Mouse (Mus musculus) liver, embryonic 14.5 days (tissue): ENCODE results near the gene Chrna1. TPM values are rescaled to one million over a fixed set of nuclear protein-coding genes. Genes with fewer than 3 reads are reported as not detected.

Experiments
- ATAC-seq: fragments of 200-750 bp; cut with Nextera tagmentation; 2 replicates; pipeline ENCODE4 v1.8.0; 2017; ENCODE audit warnings: moderate number of reproducible peaks, mild to moderate bottlenecking, moderate library complexity; ENCODE audit not compliant: insufficient read depth
- DNase-seq, 3 experiments: peaks; one replicate each; pipeline ENCODE4 v3.0.0-alpha.2; 2012 to 2013; ENCODE audit warnings: low read depth in 3 of 3, low spot score in 3 of 3
- H3K27ac ChIP-seq: fragments of 300-500 bp; sonication (generic); 2 replicates; pipeline ENCODE4 v1.5.1; 2014; ENCODE audit warnings: moderate library complexity, mild to moderate bottlenecking, control low read depth, inconsistent platforms
- H3K27me3 ChIP-seq: fragments of 300-500 bp; sonication (generic); 2 replicates; pipeline ENCODE4 v1.6.1; 2014; ENCODE audit warnings: mild to moderate bottlenecking, low read length, moderate library complexity; ENCODE audit not compliant: control insufficient read depth, insufficient read depth
- H3K36me3 ChIP-seq: fragments of 300-500 bp; sonication (generic); replicated peaks from 2 replicates; pipeline ENCODE4 v1.6.1; 2014; ENCODE audit warnings: low read depth; ENCODE audit not compliant: control insufficient read depth, insufficient read depth
- H3K4me1 ChIP-seq, 2 experiments: fragments of 200-500 bp in 1 of 2; fragments of 300-500 bp in 1 of 2; sonication (generic) in 1 of 2; replicated peaks; 2 replicates each; pipeline ENCODE4 v1.6.1; 2012 to 2014; ENCODE audit warnings: antibody characterized with exemption in 1 of 2, inconsistent platforms in 1 of 2, low read length in 1 of 2; ENCODE audit not compliant: control insufficient read depth in 2 of 2, insufficient read depth in 2 of 2
- H3K4me2 ChIP-seq: fragments of 300-500 bp; sonication (generic); 2 replicates; pipeline ENCODE4 v1.6.1; 2014; ENCODE audit warnings: low read depth, mild to moderate bottlenecking, control low read depth, moderate library complexity
- H3K4me3 ChIP-seq, 2 experiments: fragments of 200-500 bp in 1 of 2; fragments of 300-500 bp in 1 of 2; sonication (generic) in 1 of 2; 2 replicates each; pipeline ENCODE4 v1.5.1; 2012 to 2014; ENCODE audit warnings: low read depth in 2 of 2, low read length in 2 of 2, mild to moderate bottlenecking in 2 of 2, control low read depth in 1 of 2, inconsistent platforms in 1 of 2, moderate library complexity in 1 of 2; ENCODE audit not compliant: insufficient read depth in 1 of 2
- H3K9ac ChIP-seq: fragments of 300-500 bp; sonication (generic); replicated peaks from 2 replicates; pipeline ENCODE4 v1.6.1; 2014; ENCODE audit warnings: mild to moderate bottlenecking, control low read depth, moderate library complexity
- H3K9me3 ChIP-seq: fragments of 300-500 bp; sonication (generic); 2 replicates; pipeline ENCODE4 v1.6.1; 2016; ENCODE audit warnings: low read length, mixed read lengths; ENCODE audit not compliant: control insufficient read depth
- CTCF ChIP-seq: IDR thresholded peaks from 2 replicates; pipeline ENCODE4 v1.5.1; 2016; ENCODE audit warnings: antibody characterized with exemption, low read depth, control low read depth
- EP300 ChIP-seq: IDR thresholded peaks from 2 replicates; pipeline ENCODE4 v1.6.1; 2016; ENCODE audit warnings: antibody characterized with exemption, low read depth
- WGBS: fragments of 180-500 bp; shearing (Covaris S2); extraction: QIAGEN DNeasy Blood & Tissue Kit; methylation state at CpG from one replicate; pipeline ENCODE4 v1.1.7; 2014; ENCODE audit not compliant: insufficient replicate concordance; 5-methylcytosine and 5-hydroxymethylcytosine counted together
- polyA plus RNA-seq, 2 experiments: library from polyadenylated mRNA; depleted of rRNA in 1 of 2; stranded (reverse) in 1 of 2; unstranded in 1 of 2; fragments of >200 nt; fragmentation: Nextera tagmentation in 1 of 2; extraction: Ambion mirVana in 1 of 2; gene quantifications; 2 replicates each; pipeline versions ENCODE4 v1.2.1 to v1.2.3; 2012 to 2014

The Chrna1 gene
- polyA plus RNA-seq, 2 experiments = 0.01 to 0.10 TPM

- H3K9me3 ChIP-seq = no peaks in the 10 kb centered on the region
- no peak for ATAC-seq
- WGBS = 44% methylated on average over 2 of the region's 2 CpGs
Observed at GRCm38 (mm10) chr2:73600650-73601049, 20.5 kb upstream of the Chrna1 start.

DNA sequence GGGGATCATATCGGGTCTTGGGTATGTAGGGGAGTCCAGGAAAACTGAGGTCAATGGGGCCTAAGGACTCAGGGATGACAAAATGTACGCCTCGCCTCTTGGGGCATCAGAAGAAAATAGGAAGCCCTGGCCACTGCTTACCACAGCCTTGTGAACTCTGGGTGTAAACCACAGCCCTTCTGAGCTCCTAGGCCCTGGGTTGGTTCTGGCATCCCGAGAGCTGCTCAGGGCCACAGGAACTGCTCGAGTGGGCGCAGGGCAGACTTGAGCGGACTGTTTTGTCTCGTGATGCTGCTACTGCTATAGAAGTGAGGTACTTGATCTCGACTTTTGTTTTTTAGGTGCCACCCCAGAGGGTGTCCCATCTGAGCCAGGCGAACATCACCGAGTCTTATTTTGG is 17.6 kb upstream of the Chrna1 start:
- WGBS = 61% methylated on average over 11 of the region's 11 CpGs
- Histone ChIP-seq H3K9me3 (no peaks in the 10 kb centered on the region), H3K36me3 (no peaks in the 10 kb centered on the region), H3K27ac (no peak overlapping the region), H3K4me2 (no peak overlapping the region), H3K4me1 (no peaks in the 10 kb centered on the region), H3K9ac (no peak overlapping the region), H3K4me3 (no peak overlapping the region), H3K27me3 (no peaks in the 10 kb centered on the region)
- TF ChIP-seq EP300 = no peak
- TF ChIP-seq CTCF = no peak
- ATAC-seq = no peak
- no peak for DNase-seq

More at GRCm38 (mm10) chr2:73600650-73601049, 20.5 kb upstream of the Chrna1 start:
- TF ChIP-seq CTCF (no peak), EP300 (no peak)
- no peak overlapping the region for H3K4me3 ChIP-seq
- no peak overlapping the region for H3K4me2 ChIP-seq
- no peaks in the 10 kb centered on the region for H3K27me3 ChIP-seq
- no peak overlapping the region for H3K9ac ChIP-seq
- no peak for DNase-seq
- H3K27ac ChIP-seq = no peak overlapping the region
- no peaks in the 10 kb centered on the region for H3K36me3 ChIP-seq
- no peaks in the 10 kb centered on the region for H3K4me1 ChIP-seq

GRCm38 (mm10) chr2:73596786-73597185 is 16.6 kb upstream of the Chrna1 start:
- TF ChIP-seq CTCF = no peak
- no peak for TF ChIP-seq EP300
- no peak overlapping the region for H3K27ac ChIP-seq
- H3K4me2 ChIP-seq = 0 out of 2 replicates have a peak overlapping the region, but pooled peaks have one; percentile 8
- H3K4me1 ChIP-seq = no peaks in the 10 kb centered on the region; a peak in 1 of 4 replicates
- WGBS = 17% methylated on average over 9 of the region's 9 CpGs
- no peaks in the 10 kb centered on the region for H3K27me3 ChIP-seq
- DNase-seq (no peak), ATAC-seq (no peak)
- no peak overlapping the region for H3K9ac ChIP-seq
- H3K9me3 ChIP-seq = no peaks in the 10 kb centered on the region
- H3K4me3 ChIP-seq = no peak overlapping the region
- no peaks in the 10 kb centered on the region for H3K36me3 ChIP-seq

DNA sequence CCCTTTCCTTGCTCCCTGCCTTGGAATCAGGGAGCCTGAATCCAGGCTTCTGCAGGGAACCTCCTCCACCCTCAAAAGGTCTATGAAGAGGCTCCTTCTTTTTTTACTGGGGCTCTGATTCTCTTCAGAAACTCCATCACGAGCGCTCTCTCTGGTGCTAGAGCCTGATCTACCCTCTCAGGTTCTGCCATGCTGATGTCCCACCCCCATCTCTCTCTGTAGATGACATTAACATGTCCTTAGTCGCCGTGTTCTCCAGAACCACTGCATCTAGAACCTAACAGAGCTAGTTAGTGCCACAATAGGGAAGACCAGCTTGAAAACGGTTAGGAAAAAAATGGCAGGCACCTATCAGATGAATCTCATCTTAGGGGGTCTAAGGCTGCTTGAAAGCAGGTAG is 16.2 kb upstream of the Chrna1 start:
- DNase-seq (no peak), ATAC-seq (no peak)
- H3K9ac ChIP-seq = no peak overlapping the region
- WGBS = 51% methylated on average over 5 of the region's 5 CpGs
- H3K9me3 ChIP-seq = no peaks in the 10 kb centered on the region
- TF ChIP-seq EP300 = no peak
- no peak for TF ChIP-seq CTCF
- no peaks in the 10 kb centered on the region; a peak in 1 of 4 replicates for H3K4me1 ChIP-seq
- 0 out of 2 replicates have a peak overlapping the region, but pooled peaks have one; percentile 8 for H3K4me2 ChIP-seq
- H3K27ac ChIP-seq = no peak overlapping the region
- H3K36me3 ChIP-seq = no peaks in the 10 kb centered on the region
- H3K27me3 ChIP-seq = no peaks in the 10 kb centered on the region
- H3K4me3 ChIP-seq = no peak overlapping the region

GRCm38 (mm10) chr2:73593101-73593439 is 12.9 kb upstream of the Chrna1 start:
- Histone ChIP-seq H3K4me1 (no peaks in the 10 kb centered on the region; a peak in 1 of 4 replicates), H3K9me3 (no peaks in the 10 kb centered on the region), H3K4me2 (no peak overlapping the region), H3K9ac (no peak overlapping the region), H3K4me3 (no peak overlapping the region), H3K27me3 (no peaks in the 10 kb centered on the region), H3K36me3 (no peaks in the 10 kb centered on the region), H3K27ac (no peak overlapping the region)
- 47% methylated on average over 2 of the region's 2 CpGs for WGBS
- TF ChIP-seq CTCF = no peak
- no peak for TF ChIP-seq EP300
- DNase-seq (no peak), ATAC-seq (no peak)
